Mouse (Mus musculus) embryo, embryonic 9.5 days (tissue): ENCODE results near the gene Defb25.
"Not testable (repeated sequence)": the region's sequence is repeated elsewhere in the genome, so short reads cannot be mapped to it uniquely, and the experiment has no call there.

Experiments used
- DNase-seq: peaks from one replicate; pipeline ENCODE4 v3.0.0-alpha.2; 2017; ENCODE audit errors: extremely low spot score

Defb25 gene

DNA sequence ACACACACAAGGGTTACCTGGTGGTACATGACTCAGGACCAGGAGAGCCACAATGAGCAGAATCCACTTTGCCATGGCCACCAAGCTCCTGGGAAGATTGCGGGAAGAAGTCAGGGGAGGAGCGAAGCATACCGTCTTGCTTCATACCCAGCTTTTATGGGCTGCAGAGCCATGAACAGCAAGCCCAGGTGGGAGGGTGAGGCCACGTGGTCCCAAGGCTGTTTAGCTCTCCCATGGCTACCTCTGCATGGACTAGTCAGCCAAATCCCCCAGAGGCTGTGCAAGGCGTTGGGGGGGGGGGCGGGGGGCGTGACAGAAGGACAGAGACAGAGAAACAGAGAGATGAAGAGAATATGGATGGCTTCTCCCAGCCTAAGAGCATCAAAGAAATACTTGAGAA, at the start of gene Defb25:
Gene Defb25, minus strand, starts transcription at position 101 of the 400 bp plus-strand sequence.
- no peak for DNase-seq

DNA sequence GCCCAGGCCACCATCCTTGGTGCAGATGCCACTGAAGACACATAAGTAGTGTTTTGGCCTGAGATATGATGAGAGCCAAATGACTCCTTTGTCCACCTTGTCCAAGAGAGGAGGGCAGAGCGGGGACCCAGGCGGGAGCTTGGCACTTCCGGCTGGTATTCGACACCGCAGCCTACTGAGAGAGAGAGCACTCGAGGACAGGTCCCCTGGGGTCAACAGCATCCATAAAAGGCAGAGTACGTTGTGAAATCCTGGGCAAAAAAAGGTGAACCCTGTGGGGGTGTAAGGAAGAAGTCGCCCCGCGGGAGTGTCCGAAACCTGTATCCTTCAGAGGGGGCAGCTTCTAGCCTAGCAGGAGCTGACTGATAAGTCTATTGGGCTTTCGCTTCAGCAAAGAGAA, 49.3 kb upstream of the Defb25 start:
- no peak for DNase-seq

DNA sequence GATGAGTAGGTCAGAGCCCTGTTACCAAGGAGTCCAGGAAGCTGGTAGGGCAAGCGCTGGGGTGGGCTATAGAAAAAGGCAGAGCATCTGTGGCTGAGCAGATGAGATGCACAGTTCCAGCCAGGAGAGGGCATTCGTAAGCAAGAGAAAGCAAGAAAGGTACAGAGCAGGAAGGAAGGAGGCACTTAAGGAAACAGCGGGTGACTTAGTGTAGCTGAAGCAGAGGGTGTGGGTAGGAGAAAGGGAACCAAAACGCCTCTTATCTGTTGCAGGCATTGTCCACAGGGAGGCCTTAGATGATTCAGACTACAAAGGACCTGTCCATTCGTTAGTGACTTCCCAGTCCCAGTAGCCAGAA, 48.8 kb upstream of the Defb25 start:
- DNase-seq: peak; percentile 14

DNA sequence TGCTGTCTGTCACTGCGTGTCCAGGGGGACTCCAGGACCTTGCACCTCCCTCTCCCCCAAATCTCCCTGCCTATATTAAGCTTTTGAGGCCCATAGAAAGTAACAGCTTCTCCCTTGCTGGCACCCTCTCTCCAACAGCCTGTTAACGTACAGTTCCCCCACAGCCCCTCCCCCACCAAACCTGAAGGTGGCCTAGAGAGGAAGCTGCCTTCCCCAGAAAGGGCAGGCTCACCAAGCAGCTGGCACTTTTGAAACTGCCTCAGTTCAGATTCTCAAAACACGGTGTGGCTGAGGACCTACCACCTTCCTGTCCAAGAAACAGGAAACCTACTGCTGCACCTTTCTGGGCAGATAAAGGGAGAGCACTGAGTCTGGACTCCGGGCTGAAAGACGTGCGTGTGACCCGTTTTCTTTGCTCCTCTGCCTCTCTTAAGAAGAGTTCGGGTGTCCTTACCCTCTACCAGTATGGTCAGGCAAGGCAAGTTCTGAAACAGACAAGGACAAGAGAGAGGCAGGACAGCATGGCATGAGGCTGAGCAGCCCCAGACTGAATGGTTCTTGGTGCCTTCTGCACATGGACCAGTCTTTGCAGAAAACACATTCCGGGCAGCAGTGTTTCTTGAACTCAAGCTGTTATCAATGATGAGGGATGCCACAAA, 48.3 kb upstream of the Defb25 start:
- DNase-seq: no peak

DNA sequence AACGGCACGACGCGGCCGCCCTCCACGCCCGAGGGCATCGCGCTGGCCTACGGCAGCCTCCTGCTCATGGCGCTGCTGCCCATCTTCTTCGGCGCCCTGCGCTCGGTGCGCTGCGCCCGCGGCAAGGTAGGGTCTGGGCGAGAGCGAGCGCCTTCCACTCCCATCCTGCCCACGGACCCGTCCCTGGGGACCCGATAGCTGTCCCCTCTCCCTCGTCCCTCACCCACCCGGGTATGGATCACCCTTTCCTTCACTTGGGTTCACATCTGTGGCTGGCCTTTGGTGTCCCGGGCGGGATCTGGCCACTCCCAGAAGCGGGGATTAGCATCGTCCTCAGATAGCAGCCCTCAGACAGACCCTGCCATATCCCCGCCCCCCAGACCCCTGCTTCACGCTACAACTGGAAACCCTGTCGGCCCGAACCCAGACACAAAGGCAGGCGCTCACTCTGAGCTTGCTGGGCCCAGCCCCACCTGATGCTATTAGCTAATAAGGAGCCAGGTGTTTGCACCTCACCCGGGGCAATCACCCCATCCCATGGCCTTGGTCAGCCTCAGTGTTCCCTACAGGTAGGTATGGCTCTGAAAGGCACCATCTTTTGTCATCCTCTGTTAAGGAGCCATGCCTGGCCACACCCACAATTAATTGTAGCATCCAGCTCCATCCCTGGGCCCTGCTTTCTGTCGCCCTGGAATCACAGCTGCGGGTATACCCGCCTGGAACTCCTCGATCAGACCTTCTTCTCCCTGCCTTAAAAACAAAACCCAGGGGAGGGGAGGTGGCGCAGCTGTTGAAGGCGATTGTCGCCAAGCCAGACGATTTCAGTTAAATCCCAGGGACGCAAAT, 47.0 kb upstream of the Defb25 start:
- DNase-seq: peak; percentile 77

DNA sequence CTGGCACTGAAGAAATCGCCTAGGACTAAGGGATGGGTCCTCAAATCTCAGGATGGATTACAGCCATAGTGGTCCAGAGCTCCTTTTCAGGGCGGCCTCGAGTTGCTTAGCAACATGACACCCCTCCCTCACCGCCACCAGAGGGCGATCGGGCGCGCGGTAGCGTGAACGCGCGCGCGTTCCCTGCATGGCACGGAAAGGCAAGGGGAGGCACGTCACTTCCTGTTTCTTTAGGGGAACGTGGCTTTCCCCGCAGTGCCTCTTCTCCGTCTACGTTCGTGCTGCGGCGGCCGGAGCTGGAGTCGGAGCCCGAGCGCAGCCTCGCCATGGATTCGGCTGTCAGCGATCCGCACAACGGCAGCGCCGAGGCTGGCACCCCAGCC, 46.4 kb upstream of the Defb25 start, which contains the start of gene H13:
Gene H13, plus strand, starts transcription at position 206 of the 383 bp plus-strand sequence.
- DNase-seq: peak; percentile 95

DNA sequence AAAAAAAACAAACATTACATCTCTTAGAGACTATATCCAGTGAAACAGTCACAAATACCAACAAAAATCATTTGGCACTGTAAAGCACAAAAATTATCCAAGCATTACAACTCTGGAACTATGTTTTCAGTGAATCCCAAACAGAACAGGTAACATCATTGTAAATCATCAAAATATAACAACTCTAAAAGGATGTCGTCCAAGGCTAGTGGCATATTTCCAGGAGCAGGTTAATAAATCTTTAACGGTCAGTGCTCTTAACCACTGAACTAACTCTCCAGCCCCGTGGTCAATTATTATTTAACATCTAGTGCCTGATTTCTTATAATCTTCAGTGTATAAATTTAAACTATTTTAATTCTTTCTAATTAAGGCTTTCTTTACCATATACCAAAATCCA, 43.3 kb upstream of the Defb25 start:
- not testable (repeated sequence) for DNase-seq

DNA sequence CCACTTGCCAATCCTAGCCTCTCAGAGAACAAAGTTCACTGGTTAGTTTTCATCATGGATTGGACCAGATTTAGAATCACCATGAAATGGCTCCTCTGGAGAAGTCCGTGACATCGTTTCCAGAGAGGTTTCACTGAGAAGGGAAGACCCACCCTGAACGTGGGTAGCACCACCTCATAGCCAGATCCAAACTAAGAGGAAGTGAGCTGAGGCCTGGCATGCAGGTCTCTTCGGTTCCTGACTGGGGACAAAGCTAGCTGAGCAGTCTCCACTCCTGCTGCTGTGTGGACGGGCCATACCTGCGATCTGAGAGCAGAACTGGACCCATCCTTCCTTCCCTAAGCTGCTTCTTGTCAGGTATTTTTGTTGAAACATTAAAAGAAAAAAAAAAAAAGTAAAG, 38.3 kb upstream of the Defb25 start:
- no peak for DNase-seq

DNA sequence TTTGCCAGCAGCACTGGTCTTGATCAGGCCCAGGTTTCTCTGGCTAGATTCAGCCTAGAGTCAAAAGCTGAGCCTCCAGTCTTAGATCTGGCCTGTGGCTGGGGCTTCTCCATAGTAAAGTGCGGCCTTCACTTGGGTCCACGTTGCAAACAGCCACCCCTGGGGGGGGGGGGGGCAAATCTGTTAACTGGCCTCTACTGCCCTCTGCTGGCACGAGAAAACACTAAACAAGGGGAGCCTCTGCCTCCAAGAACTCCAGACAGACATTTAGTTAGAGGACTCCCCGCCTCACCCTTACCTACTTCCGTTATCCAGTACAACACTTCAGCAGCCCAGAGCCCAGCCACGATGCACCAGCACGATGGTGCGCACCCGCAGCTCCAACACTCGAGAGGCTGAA, 34.5 kb upstream of the Defb25 start:
- no peak for DNase-seq

DNA sequence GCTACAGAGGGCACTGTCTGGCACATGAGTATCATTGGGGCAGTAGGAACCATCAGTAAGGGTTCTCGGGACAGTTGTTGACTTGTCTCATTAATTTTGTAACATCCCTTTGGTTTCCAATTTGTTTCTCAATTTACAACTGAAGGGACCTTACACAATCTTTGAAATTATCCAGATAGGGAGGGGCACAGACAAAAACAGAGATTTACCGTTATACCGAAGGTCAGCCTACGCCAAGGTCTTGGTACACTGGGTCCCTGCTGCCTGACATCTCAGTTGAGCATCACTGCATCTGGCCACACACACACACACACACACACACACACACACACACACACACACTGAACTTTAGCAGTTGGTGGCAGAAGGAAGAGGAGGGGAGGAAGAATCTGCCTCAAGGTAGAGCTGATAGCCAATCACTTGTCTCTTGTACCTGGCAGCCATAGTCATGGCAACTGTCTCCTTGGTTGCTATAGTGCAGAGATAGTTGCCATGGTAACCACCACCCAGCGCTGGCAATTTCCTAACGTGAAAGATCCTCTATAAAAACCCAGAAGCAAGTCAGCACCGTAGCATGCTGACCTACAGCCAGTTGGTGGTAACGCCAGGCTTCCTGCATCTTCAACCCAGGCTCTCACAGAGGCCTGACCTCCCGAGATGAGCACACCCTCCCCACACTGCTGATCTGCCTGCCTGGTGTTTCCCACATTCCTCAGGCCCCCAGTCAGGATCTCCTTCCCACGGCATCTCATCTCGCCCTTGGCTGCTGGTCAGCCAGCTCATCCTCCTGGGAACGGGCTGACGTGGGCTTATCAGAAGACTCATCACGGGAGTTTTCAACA, 31.2 kb upstream of the Defb25 start:
- DNase-seq: no peak

DNA sequence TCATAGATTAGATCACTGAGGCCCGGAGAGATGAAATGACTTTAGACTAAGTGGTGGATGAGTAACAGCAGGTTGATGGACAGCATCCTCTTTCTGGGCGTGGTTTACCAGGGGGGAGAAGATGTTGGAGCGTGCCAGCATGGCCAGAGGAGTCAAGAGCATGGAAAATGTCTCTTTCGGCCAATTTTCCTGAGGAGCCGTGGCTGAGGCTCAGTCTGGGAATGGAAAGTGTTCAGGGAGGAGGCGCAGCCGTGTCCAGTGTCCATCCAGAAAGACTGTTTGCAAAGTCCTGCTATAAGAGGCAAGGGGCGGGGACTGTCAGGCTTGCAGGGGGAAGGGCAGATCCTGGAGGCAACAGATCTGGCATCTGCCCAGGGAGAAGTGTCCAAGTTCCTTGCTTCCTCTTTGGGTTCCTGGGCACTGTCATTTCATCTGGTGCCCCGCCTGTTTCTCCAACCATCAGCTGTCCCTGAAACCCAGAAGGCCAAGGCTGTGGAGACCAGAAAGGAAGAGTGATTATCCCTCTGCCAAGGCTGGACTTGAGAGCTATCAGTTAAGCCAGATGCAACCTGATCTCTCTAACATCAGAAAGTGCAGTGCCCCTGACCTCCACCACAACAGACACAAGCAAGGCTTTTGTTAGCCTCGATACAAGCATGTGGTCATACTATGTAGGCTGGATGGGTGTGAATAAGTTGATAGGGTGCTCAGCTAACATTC, 30.2 kb upstream of the Defb25 start:
- DNase-seq: no peak

DNA sequence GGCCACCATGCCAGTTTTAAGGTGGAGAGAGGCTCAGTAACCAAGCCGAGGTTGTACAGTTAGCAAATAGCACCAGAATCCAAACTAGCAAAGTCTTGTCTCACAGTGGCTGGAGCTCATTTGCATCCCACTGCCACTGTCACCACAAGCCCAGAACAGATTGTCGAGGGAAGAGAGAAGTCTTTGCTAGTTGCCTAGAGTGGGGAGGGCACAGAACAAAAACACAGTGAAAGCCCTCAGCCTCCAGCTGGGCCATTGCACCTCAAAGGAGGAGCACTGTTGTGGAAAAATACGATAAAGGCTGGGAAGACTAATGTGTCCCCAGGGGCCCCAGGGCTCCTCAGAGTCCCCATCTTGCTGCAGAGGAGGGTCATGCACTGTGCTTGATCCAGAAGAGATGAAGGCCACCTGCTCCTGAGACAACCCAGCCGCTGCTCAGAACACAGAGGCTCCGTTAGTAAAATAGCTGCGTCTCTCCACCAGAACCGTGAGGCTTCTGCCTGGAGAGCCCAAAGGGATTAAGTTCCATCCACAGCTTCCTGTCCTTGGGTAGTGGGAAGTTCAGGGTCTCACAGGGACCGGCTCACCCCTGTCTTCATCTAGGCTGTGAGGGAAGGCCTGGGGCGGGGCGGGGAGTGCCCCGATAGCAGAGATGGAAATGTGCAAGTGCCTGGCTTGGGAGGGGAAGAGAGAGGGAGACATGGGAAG, 16.7 kb upstream of the Defb25 start:
- peak; percentile 24 for DNase-seq

DNA sequence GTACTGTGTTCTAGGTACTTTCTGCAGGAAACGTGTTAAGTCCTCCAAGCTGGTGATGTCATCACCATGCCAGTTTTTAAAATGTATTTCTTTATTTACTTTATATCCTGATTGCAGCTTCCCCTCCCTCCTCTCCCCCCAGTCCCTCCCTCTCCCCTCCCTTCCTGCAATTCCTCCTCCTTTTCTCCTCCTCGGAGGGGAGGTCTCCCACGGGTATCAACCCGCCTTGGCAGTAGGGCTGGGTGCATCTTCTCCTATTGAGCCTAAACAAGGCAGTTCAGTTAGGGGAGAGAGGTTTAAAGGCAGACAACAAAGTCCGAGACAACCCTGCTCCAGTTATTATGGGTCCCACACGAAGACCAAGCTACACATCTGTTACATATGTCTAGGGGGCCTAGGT, 16.0 kb upstream of the Defb25 start:
- DNase-seq: no peak

DNA sequence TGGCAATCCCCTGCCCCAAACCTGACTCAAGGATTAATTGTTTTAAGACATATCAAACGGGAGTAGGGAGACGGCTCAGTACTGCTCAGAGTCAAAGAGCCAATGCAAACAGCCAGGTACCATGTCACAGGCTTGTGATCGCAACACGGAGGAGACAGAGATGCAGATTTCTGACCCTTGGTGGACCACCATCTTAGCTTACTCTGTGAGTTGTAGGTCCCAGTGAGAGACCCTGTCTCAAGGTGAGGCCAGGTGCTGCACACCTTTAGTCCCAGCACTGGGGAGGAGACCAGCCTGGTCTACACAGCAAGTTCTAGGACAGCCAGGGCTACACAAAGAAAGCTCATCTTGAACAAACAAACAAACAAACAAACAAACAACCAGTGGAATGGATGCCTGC, 14.5 kb upstream of the Defb25 start:
- DNase-seq: no peak

DNA sequence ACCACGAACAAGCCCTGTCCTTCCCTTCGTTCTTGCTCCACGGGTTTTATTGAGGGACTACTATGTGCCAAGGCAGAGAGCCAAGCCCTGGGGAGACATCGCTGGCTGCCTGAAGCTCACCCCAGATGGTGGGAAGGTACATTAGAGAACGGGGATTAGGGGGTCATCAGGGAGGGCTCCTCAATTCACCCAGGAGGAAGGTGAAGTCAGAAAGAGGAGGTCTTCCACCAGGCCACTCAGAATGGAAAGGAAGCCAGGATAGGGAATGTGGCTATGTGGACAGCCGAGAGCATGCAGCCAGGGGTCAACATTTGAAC, 14.1 kb upstream of the Defb25 start:
- no peak for DNase-seq

DNA sequence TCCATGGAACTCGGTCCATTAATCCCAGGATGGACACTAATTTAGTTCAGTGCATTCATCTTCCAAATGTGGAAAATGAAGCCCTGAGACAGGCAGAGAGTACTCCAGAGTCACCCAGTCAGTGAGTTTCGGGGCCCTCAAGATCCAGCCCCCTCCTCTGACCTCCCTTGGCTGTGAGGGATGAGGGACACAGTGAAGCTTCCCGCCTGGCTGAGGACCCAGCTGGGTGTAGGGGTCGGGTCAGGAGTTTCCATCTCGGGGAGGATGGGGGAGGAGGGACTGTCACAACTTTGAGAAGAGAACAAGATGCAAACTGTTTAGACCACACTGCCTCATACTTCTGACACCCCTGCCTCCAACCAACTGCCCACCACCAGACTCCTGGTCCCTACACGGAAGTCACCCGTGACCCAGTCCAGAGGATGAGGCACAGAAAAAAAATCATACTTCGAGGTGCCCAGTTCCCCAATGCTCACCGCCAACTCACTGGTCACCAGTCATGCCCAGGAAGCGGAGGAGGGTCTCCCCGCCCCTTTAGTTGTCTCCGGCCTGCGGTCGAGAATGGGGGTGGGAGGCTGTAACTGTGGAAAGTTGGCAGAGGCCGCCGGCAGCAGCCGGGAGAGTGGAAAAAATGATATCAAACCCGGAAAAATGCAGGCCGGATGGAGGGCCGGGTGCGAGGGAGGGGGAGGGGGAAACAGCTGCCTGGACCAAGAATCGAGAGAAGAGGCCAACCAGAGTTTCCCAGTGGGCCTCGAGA, 13.6 kb upstream of the Defb25 start:
- no peak for DNase-seq

DNA sequence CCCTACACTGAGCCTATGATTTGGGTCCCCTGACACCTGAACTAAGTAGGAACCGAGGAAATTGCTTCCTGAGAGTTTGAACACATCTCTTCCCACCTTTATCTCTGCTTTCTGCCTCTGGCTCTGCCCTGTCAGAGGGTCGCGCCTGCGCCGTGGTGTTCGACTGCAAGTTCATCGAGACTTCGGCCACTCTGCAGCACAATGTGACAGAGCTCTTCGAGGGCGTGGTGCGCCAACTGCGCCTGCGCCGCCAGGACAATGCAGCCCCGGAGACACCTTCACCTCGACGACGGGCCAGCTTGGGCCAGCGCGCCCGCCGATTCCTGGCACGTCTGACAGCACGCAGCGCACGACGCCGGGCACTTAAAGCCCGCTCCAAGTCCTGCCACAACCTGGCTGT, 11.5 kb upstream of the Defb25 start:
- no peak for DNase-seq

DNA sequence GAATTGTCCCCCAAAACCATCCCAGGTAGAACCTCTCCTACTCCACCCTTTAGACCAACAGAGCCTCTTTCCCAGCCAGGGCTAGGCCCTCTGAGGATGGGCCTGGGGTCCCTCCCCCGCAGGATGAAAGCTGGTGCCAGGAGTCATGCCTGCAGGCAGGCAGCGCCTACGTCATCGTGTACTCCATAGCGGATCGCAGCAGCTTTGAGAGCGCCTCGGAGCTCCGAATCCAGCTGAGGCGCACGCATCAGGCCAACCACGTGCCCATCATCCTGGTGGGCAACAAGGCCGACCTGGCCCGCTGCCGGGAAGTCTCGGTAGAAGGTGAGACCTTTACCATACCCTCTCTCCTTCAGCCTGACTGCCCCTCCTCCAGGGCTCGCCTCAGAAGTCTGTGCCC, 10.5 kb upstream of the Defb25 start:
- no peak for DNase-seq

DNA sequence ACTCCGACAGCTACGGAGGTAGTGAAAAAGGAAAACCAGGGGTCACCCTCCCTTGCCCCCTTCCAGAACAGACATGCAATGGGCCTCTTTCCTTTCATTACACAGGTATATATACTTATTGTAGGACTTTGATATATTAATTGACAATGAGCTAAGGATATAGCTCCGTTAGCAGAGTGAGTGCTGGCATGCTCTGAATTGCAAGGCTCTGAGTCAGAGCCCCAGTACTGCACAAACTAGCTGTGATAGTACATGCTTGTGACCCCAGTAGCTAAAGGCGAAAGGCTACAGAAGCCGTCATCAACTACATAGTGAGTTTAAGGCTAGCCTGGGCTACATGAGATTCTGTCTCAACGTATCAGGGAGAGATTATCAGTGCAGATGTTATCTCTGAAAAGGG, 7.1 kb upstream of the Defb25 start:
- no peak for DNase-seq

DNA sequence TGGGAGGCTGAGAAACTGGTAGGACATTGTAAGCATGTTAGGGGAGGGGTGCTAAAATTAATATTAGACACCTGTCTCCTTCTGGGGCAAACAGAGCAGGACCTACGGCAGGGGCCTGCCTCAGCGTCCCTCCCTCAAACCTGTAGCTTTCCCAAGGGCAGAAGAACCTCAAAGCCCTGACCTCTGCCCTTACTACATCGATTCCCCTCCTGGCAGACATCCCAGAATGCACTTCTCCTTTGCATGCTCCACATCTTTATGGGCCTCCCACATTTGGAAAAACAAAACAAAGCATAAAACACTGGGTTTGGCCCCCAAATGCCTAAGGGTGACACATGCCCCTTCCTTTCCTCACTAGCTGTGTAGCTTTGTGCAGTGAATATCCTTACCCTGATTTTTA, 6.4 kb upstream of the Defb25 start:
- no peak for DNase-seq

DNA sequence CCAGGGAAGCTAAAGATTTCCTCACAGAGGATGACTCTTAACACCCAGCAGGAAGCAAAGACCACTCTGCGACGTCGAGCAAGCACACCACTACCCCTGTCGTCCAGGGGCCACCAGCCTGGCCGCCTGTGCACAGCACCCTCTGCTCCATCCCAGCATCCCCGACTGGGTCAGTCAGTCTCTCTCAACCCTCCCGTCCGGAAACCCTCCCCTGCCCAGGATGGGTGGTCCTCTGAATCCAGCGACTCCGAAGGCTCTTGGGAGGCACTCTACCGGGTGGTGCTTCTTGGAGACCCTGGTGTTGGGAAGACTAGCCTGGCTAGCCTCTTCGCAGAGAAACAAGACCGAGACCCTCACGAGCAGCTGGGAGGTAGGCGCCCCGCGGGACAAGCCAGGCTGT, 5.2 kb upstream of the Defb25 start:
- DNase-seq: no peak
